Mouse (Mus musculus) hindbrain, embryonic 13.5 days (tissue): ENCODE measurements around the gene Sf3b6. TPM values are rescaled to one million over a fixed set of nuclear protein-coding genes. Genes with fewer than 3 reads are reported as not detected.
"Not testable (repeated sequence)": the region's sequence is repeated elsewhere in the genome, so short reads cannot be mapped to it uniquely, and the experiment has no call there.

Experiments
- ATAC-seq: fragments of 200-750 bp; cut with Nextera tagmentation; 2 replicates; pipeline ENCODE4 v1.8.0; 2017; ENCODE audit warnings: moderate TSS enrichment; ENCODE audit not compliant: low FRiP score
- H3K27ac ChIP-seq: fragments of 300-500 bp; sonication (generic); 2 replicates; pipeline ENCODE4 v1.5.1; 2015; ENCODE audit warnings: inconsistent platforms, mild to moderate bottlenecking, moderate library complexity
- H3K27me3 ChIP-seq: fragments of 300-500 bp; sonication (generic); 2 replicates; pipeline ENCODE4 v1.6.1; 2015; ENCODE audit warnings: mild to moderate bottlenecking, inconsistent platforms
- H3K36me3 ChIP-seq: fragments of 300-500 bp; sonication (generic); 2 replicates; pipeline ENCODE4 v1.6.1; 2015; ENCODE audit warnings: mild to moderate bottlenecking, inconsistent platforms
- H3K4me1 ChIP-seq: fragments of 300-500 bp; sonication (generic); replicated peaks from 2 replicates; pipeline ENCODE4 v1.6.1; 2015; ENCODE audit warnings: inconsistent platforms
- H3K4me2 ChIP-seq: fragments of 300-500 bp; sonication (generic); 2 replicates; pipeline ENCODE4 v1.6.1; 2015; ENCODE audit warnings: inconsistent platforms, mild to moderate bottlenecking, moderate library complexity
- H3K4me3 ChIP-seq: fragments of 300-500 bp; sonication (generic); 2 replicates; pipeline ENCODE4 v1.5.1; 2015; ENCODE audit warnings: mild to moderate bottlenecking, inconsistent platforms
- H3K9ac ChIP-seq: fragments of 300-500 bp; sonication (generic); 2 replicates; pipeline ENCODE4 v1.6.1; 2015; ENCODE audit warnings: mild to moderate bottlenecking, inconsistent platforms
- H3K9me3 ChIP-seq: fragments of 300-500 bp; sonication (generic); 2 replicates; pipeline ENCODE4 v1.6.1; 2016; ENCODE audit warnings: inconsistent platforms
- WGBS: fragments of 180-500 bp; shearing (Covaris S2); methylation state at CpG from one replicate; pipeline ENCODE4 v1.1.7; 2015; 5-methylcytosine and 5-hydroxymethylcytosine counted together
- polyA plus RNA-seq: library from polyadenylated mRNA; unstranded; fragments of >200 nt; fragmentation: Nextera tagmentation; extraction: Ambion mirVana; gene quantifications from 2 replicates; pipeline ENCODE4 v1.2.1, GENCODE M21; 2015

The Sf3b6 gene
- polyA plus RNA-seq = 273 and 274 TPM in 2 replicates

GRCm38 (mm10) chr12:4817361-4818101 lies at the start of gene Sf3b6:
Sf3b6 (plus strand) TSS chr12:4817544.
- Histone ChIP-seq H3K4me3 (peak within 1 kb of the TSS; percentile 72), H3K36me3 (peaks cover 22% of the 10 kb centered on the region), H3K4me2 (peak within 1 kb of the TSS; percentile 80), H3K9me3 (no peaks in the 10 kb centered on the region), H3K9ac (peak within 1 kb of the TSS; percentile 83), H3K4me1 (peaks cover 26% of the 10 kb centered on the region), H3K27ac (peak within 1 kb of the TSS; percentile 86), H3K27me3 (peaks cover 5% of the 10 kb centered on the region; the same call in 1 of the 2 replicates)
- under 1% methylated on average over 49 of the region's 49 CpGs for WGBS
- peak; percentile 98 for ATAC-seq

GRCm38 (mm10) chr12:4768492-4769332 lies 48.6 kb upstream of the Sf3b6 start, which contains the start of the genes Pfn4 and Fam228b:
Pfn4 (plus strand) TSS chr12:4769022.
Fam228b (minus strand) TSS chr12:4769267.
- Histone ChIP-seq H3K9me3 (no peaks in the 10 kb centered on the region), H3K27me3 (no peaks in the 10 kb centered on the region), H3K4me2 (peak within 1 kb of the TSS; percentile 65), H3K4me1 (peaks cover 4% of the 10 kb centered on the region; the same call in 1 of the 2 replicates), H3K4me3 (peak within 1 kb of the TSS; percentile 62), H3K36me3 (no peaks in the 10 kb centered on the region), H3K27ac (peak within 1 kb of the TSS; percentile 96), H3K9ac (peak within 1 kb of the TSS; percentile 83)
- peak; percentile 100 for ATAC-seq
- WGBS = 2% methylated on average over 60 of the region's 61 CpGs

GRCm38 (mm10) chr12:4769333-4769723 lies 48.0 kb upstream of the Sf3b6 start:
- peak overlapping the region; percentile 96 for H3K27ac ChIP-seq
- peak overlapping the region; percentile 83 for H3K9ac ChIP-seq
- peak overlapping the region; percentile 62 for H3K4me3 ChIP-seq
- no peaks in the 10 kb centered on the region for H3K27me3 ChIP-seq
- WGBS = 19% methylated on average over 13 of the region's 13 CpGs
- no peaks in the 10 kb centered on the region for H3K9me3 ChIP-seq
- ATAC-seq = peak; percentile 61
- peaks cover 4% of the 10 kb centered on the region; the same call in 1 of the 2 replicates for H3K4me1 ChIP-seq
- no peaks in the 10 kb centered on the region for H3K36me3 ChIP-seq
- peak overlapping the region; percentile 65 for H3K4me2 ChIP-seq

DNA sequence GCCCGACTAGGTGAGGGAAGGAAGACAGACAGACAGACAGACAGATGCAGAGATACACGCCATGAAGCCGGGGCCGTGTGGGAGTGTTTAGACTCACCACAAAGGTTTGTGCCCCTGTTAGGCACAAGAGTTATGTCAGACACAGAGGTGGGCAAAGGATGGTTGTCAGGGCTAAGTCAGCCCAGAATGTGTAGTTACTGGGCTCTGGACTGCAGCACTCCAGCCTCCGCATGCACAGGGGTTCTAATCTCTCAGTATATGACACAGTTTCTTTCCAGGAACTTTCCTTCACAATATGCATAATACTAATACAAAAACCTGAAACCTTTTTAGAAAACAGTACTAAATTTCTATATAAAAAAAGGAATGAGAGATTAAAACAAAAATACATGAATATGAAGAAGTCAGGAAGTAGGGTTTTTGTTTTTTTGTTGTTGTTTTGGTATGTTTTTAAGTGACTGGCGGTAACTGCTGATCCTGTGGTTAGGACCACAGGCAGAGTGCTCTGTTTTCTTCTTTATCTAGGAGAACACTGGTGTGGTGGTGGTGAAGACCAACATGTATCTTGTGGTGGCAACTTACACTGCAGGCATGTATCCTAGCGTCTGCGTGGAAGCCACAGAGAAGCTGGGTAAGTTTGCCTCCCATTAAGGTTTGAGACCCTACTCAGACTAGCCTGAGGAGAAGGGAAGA lies 42.3 kb upstream of the Sf3b6 start:
- H3K27me3 ChIP-seq = no peaks in the 10 kb centered on the region
- no peaks in the 10 kb centered on the region for H3K4me1 ChIP-seq
- H3K36me3 ChIP-seq = no peaks in the 10 kb centered on the region
- WGBS = 94% methylated on average over 8 of the region's 8 CpGs
- ATAC-seq = no peak
- H3K4me2 ChIP-seq = no peak overlapping the region
- no peak overlapping the region for H3K4me3 ChIP-seq
- H3K9ac ChIP-seq = no peak overlapping the region
- H3K27ac ChIP-seq = no peak overlapping the region
- no peaks in the 10 kb centered on the region for H3K9me3 ChIP-seq

- Histone ChIP-seq H3K36me3 (no peaks in the 10 kb centered on the region), H3K4me3 (no peak overlapping the region), H3K27ac (no peak overlapping the region), H3K9ac (no peak overlapping the region), H3K4me2 (no peak overlapping the region), H3K9me3 (no peaks in the 10 kb centered on the region), H3K27me3 (no peaks in the 10 kb centered on the region), H3K4me1 (no peaks in the 10 kb centered on the region)
- WGBS = 82% methylated on average over 9 of the region's 9 CpGs
- no peak for ATAC-seq
Observed at GRCm38 (mm10) chr12:4775588-4775949, 41.8 kb upstream of the Sf3b6 start.

DNA sequence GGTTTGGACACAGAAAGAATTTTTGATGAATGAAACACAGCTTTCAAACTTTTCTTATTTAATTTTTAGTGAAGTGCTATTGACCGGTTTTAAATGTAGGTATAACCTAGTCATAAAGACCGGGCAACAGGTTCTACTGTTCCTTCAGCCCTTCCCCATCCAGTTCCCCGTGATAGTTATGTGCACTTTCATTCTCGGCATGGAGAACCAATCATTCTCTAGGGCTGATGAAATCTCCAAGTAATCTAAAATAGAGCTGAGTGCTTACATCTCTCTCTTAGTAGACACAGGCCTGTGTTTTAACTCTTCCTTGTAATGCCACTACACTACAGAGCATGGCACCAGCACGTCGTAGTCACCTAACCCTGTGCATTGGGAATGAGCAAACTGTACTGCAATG lies 39.6 kb upstream of the Sf3b6 start:
- Histone ChIP-seq H3K9ac (no peak overlapping the region), H3K9me3 (no peaks in the 10 kb centered on the region), H3K4me2 (no peak overlapping the region), H3K4me1 (no peaks in the 10 kb centered on the region), H3K4me3 (no peak overlapping the region), H3K27me3 (no peaks in the 10 kb centered on the region), H3K36me3 (no peaks in the 10 kb centered on the region), H3K27ac (no peak overlapping the region)
- 92% methylated on average over 6 of the region's 6 CpGs for WGBS
- ATAC-seq = no peak

DNA sequence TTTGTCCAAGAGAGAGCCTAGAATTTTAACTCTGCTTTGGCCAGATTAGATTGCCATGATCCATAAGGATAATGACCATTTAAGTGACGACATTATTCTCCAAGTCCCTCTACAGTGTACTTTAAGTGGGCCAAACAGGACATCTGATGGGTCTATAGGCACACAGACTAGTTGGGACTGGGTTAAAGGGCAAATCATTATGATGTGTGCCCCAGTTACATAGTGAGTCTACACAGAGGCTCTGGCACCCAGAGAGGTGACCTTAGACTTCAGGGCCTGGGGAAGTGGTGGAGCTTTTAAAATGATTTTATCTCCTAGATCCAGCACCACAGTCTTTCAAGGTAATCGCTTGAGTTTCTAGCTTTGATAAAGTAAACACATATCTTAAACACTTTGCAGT lies 37.1 kb upstream of the Sf3b6 start:
- H3K27ac ChIP-seq = no peak overlapping the region
- 70% methylated on average over 2 of the region's 2 CpGs for WGBS
- no peak for ATAC-seq
- no peaks in the 10 kb centered on the region for H3K4me1 ChIP-seq
- H3K27me3 ChIP-seq = no peaks in the 10 kb centered on the region
- H3K4me3 ChIP-seq = no peak overlapping the region
- no peaks in the 10 kb centered on the region for H3K36me3 ChIP-seq
- H3K9me3 ChIP-seq = no peaks in the 10 kb centered on the region
- no peak overlapping the region for H3K4me2 ChIP-seq
- no peak overlapping the region for H3K9ac ChIP-seq

DNA sequence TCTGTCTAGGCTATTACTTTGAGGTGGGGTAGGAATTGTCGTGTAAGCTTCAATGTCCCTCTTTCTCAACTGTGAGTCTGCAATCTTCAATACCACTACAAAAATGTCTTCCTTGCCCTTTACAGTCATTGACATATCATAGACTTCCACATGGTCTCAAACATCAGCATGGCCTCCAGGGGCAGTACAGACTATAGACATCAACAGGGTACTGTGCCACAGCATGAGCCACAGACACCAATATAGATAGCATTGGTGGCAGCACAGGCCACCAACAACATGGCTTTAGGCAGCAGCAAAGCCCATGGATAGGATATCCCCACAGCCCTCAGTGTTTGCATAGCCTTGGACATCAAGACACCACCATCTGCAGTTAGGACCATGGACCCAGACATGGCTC lies 36.1 kb upstream of the Sf3b6 start:
- Histone ChIP-seq H3K9ac (no peak overlapping the region), H3K27ac (no peak overlapping the region), H3K4me2 (no peak overlapping the region), H3K9me3 (no peaks in the 10 kb centered on the region), H3K4me1 (no peaks in the 10 kb centered on the region), H3K4me3 (no peak overlapping the region), H3K36me3 (no peaks in the 10 kb centered on the region), H3K27me3 (no peaks in the 10 kb centered on the region)
- WGBS = 92% methylated on average over 1 of the region's 1 CpGs
- no peak for ATAC-seq

- not testable (repeated sequence) for H3K4me1 ChIP-seq, H3K27me3 ChIP-seq, H3K36me3 ChIP-seq
Observed at GRCm38 (mm10) chr12:4781725-4782404, 35.5 kb upstream of the Sf3b6 start.

GRCm38 (mm10) chr12:4783598-4783997 lies 33.7 kb upstream of the Sf3b6 start:
- H3K9me3 ChIP-seq = no peaks in the 10 kb centered on the region
- H3K4me2 ChIP-seq = no peak overlapping the region
- H3K4me3 ChIP-seq = no peak overlapping the region
- H3K4me1 ChIP-seq = no peaks in the 10 kb centered on the region
- no peaks in the 10 kb centered on the region for H3K36me3 ChIP-seq
- WGBS = 50% methylated on average over 5 of the region's 5 CpGs
- no peaks in the 10 kb centered on the region for H3K27me3 ChIP-seq
- no peak for ATAC-seq
- no peak overlapping the region for H3K27ac ChIP-seq
- no peak overlapping the region for H3K9ac ChIP-seq

More at GRCm38 (mm10) chr12:4781725-4782404, 35.5 kb upstream of the Sf3b6 start:
- not testable (repeated sequence) for H3K9me3 ChIP-seq, H3K27ac ChIP-seq, H3K9ac ChIP-seq, H3K4me2 ChIP-seq, H3K4me3 ChIP-seq, ATAC-seq
- WGBS = 89% methylated on average over 9 of the region's 9 CpGs

- no peaks in the 10 kb centered on the region for H3K9me3 ChIP-seq
- ATAC-seq = no peak
- H3K36me3 ChIP-seq = no peaks in the 10 kb centered on the region
- H3K27ac ChIP-seq = no peak overlapping the region
- H3K27me3 ChIP-seq = no peaks in the 10 kb centered on the region
- no peaks in the 10 kb centered on the region for H3K4me1 ChIP-seq
- H3K4me3 ChIP-seq = no peak overlapping the region
- WGBS = 85% methylated on average over 2 of the region's 2 CpGs
- no peak overlapping the region for H3K9ac ChIP-seq
- no peak overlapping the region for H3K4me2 ChIP-seq
Observed at GRCm38 (mm10) chr12:4784466-4784865, 32.9 kb upstream of the Sf3b6 start.

- H3K9ac ChIP-seq, H3K4me3 ChIP-seq, H3K4me1 ChIP-seq, H3K4me2 ChIP-seq, H3K27me3 ChIP-seq, H3K36me3 ChIP-seq, ATAC-seq, H3K27ac ChIP-seq, H3K9me3 ChIP-seq: not testable (repeated sequence)
- WGBS = 94% methylated on average over 25 of the region's 25 CpGs
Observed at GRCm38 (mm10) chr12:4788128-4788527, 29.2 kb upstream of the Sf3b6 start.
